Mouse (Mus musculus) liver, embryonic 11.5 days (tissue): ENCODE results near the gene Sun1. TPM values are rescaled to one million over a fixed set of nuclear protein-coding genes. Genes with fewer than 3 reads are reported as not detected.
A peak's percentile ranks its signal among the peaks of the same experiment; 100 is the strongest.

Source experiments
- ATAC-seq: fragments of 200-750 bp; cut with Nextera tagmentation; replicated peaks from 2 replicates; pipeline ENCODE4 v1.8.0; 2017; ENCODE audit warnings: moderate number of reproducible peaks, mild to moderate bottlenecking, moderate TSS enrichment, moderate library complexity; ENCODE audit not compliant: low FRiP score
- DNase-seq: peaks from one replicate; pipeline ENCODE4 v3.0.0-alpha.2; 2017; ENCODE audit warnings: low spot score
- H3K27ac ChIP-seq: fragments of 300-500 bp; sonication (generic); 2 replicates; pipeline ENCODE4 v1.5.1; 2014; ENCODE audit warnings: mild to moderate bottlenecking, low read depth, low read length, control low read depth
- H3K27me3 ChIP-seq: fragments of 300-500 bp; sonication (generic); replicated peaks from 2 replicates; pipeline ENCODE4 v1.6.1; 2014; ENCODE audit warnings: low read length, mixed read lengths; ENCODE audit not compliant: control insufficient read depth, insufficient read depth
- H3K36me3 ChIP-seq: fragments of 300-500 bp; sonication (generic); 2 replicates; pipeline ENCODE4 v1.6.1; 2014; ENCODE audit warnings: mild to moderate bottlenecking, low read length, moderate library complexity, mixed read lengths; ENCODE audit not compliant: control insufficient read depth, insufficient read depth
- H3K4me1 ChIP-seq: fragments of 300-500 bp; sonication (generic); replicated peaks from 2 replicates; pipeline ENCODE4 v1.6.1; 2014; ENCODE audit warnings: low read length, mixed read lengths; ENCODE audit not compliant: control insufficient read depth, insufficient read depth
- H3K4me2 ChIP-seq: fragments of 300-500 bp; sonication (generic); 2 replicates; pipeline ENCODE4 v1.6.1; 2014; ENCODE audit warnings: mild to moderate bottlenecking, control low read depth, moderate library complexity
- H3K4me3 ChIP-seq: fragments of 300-500 bp; sonication (generic); 2 replicates; pipeline ENCODE4 v1.5.1; 2014; ENCODE audit warnings: low read depth, low read length, control low read depth
- H3K9ac ChIP-seq: fragments of 300-500 bp; sonication (generic); 2 replicates; pipeline ENCODE4 v1.6.1; 2014; ENCODE audit warnings: low read depth, low read length, control low read depth
- H3K9me3 ChIP-seq: fragments of 300-500 bp; sonication (generic); 2 replicates; pipeline ENCODE4 v1.6.1; 2016; ENCODE audit warnings: low read length, inconsistent platforms, mixed read lengths; ENCODE audit not compliant: control insufficient read depth
- whole genome bisulfite sequencing: fragments of 180-500 bp; shearing (Covaris S2); extraction: QIAGEN DNeasy Blood & Tissue Kit; methylation state at CpG from one replicate; pipeline ENCODE4 v1.1.7; 2014; 5-methylcytosine and 5-hydroxymethylcytosine counted together
- polyA plus RNA-seq: library from polyadenylated mRNA; unstranded; fragments of >200 nt; fragmentation: Nextera tagmentation; extraction: Ambion mirVana; gene quantifications from 2 replicates; pipeline ENCODE4 v1.2.1, GENCODE M21; 2014

Sun1 gene
- polyA plus RNA-seq, 1 experiment from 2014 or later = 46.0 TPM

- H3K9me3 ChIP-seq = no peaks in the 10 kb centered on the region
- H3K27ac ChIP-seq = no peak overlapping the region
- H3K36me3 ChIP-seq = peaks cover 27% of the 10 kb centered on the region
- H3K4me3 ChIP-seq = no peak overlapping the region
- WGBS = 33% methylated on average over 11 of the region's 11 CpGs
- 0 out of 2 replicates have a peak, but pooled peaks cover 1% of the 10 kb centered on the region for H3K4me1 ChIP-seq
- H3K9ac ChIP-seq = no peak overlapping the region
- H3K27me3 ChIP-seq = no peaks in the 10 kb centered on the region
- peak; percentile 83 for ATAC-seq
- H3K4me2 ChIP-seq = no peak overlapping the region
- peak; percentile 69 for DNase-seq
Measured at GRCm38 (mm10) chr5:139178895-139179631, 21.4 kb upstream of the Sun1 start.

GRCm38 (mm10) chr5:139183131-139183530 is 17.3 kb upstream of the Sun1 start:
- no peak overlapping the region for H3K4me2 ChIP-seq
- peaks cover 33% of the 10 kb centered on the region for H3K36me3 ChIP-seq

GRCm38 (mm10) chr5:139183601-139184000 is 16.8 kb upstream of the Sun1 start:
- H3K9ac ChIP-seq = no peak overlapping the region
- H3K4me3 ChIP-seq = no peak overlapping the region
- H3K4me2 ChIP-seq = no peak overlapping the region
- ATAC-seq (no peak), DNase-seq (no peak)
- no peaks in the 10 kb centered on the region for H3K9me3 ChIP-seq
- H3K27me3 ChIP-seq = no peaks in the 10 kb centered on the region
- no peak overlapping the region for H3K27ac ChIP-seq
- H3K36me3 ChIP-seq = peaks cover 30% of the 10 kb centered on the region
- H3K4me1 ChIP-seq = no peaks in the 10 kb centered on the region
- 89% methylated on average over 9 of the region's 9 CpGs for WGBS

More at GRCm38 (mm10) chr5:139183131-139183530, 17.3 kb upstream of the Sun1 start:
- H3K9ac ChIP-seq = no peak overlapping the region
- no peak overlapping the region for H3K4me3 ChIP-seq
- H3K9me3 ChIP-seq = no peaks in the 10 kb centered on the region
- no peaks in the 10 kb centered on the region for H3K4me1 ChIP-seq
- ATAC-seq (no peak), DNase-seq (no peak)
- no peaks in the 10 kb centered on the region for H3K27me3 ChIP-seq
- no peak overlapping the region for H3K27ac ChIP-seq
- 80% methylated on average over 2 of the region's 2 CpGs for WGBS

GRCm38 (mm10) chr5:139184897-139185296 is 15.5 kb upstream of the Sun1 start:
- Histone ChIP-seq H3K27ac (no peak overlapping the region), H3K9ac (no peak overlapping the region), H3K4me2 (no peak overlapping the region), H3K4me3 (no peak overlapping the region), H3K36me3 (peaks cover 27% of the 10 kb centered on the region), H3K9me3 (no peaks in the 10 kb centered on the region), H3K27me3 (no peaks in the 10 kb centered on the region), H3K4me1 (no peaks in the 10 kb centered on the region)
- ATAC-seq (no peak), DNase-seq (no peak)
- 85% methylated on average over 4 of the region's 4 CpGs for WGBS

GRCm38 (mm10) chr5:139189726-139190125 is 10.7 kb upstream of the Sun1 start:
- H3K36me3 ChIP-seq = peaks cover 13% of the 10 kb centered on the region; the same call in 1 of the 2 replicates
- no peak for ATAC-seq
- H3K27me3 ChIP-seq = no peaks in the 10 kb centered on the region
- no peak overlapping the region for H3K4me2 ChIP-seq
- no peaks in the 10 kb centered on the region for H3K4me1 ChIP-seq
- no peak overlapping the region for H3K4me3 ChIP-seq
- 92% methylated on average over 5 of the region's 5 CpGs for WGBS
- H3K9ac ChIP-seq = no peak overlapping the region
- H3K9me3 ChIP-seq = no peaks in the 10 kb centered on the region
- DNase-seq = no peak
- no peak overlapping the region for H3K27ac ChIP-seq

- H3K27me3 ChIP-seq = no peaks in the 10 kb centered on the region
- DNase-seq = no peak
- WGBS = 68% methylated on average over 5 of the region's 5 CpGs
Measured at GRCm38 (mm10) chr5:139190958-139191357, 9.5 kb upstream of the Sun1 start.

GRCm38 (mm10) chr5:139198779-139199178 is 1.7 kb upstream of the Sun1 start:
- Histone ChIP-seq H3K9me3 (no peaks in the 10 kb centered on the region), H3K36me3 (no peaks in the 10 kb centered on the region), H3K9ac (no peak overlapping the region), H3K27me3 (no peaks in the 10 kb centered on the region), H3K4me1 (peaks cover 31% of the 10 kb centered on the region), H3K27ac (peak overlapping the region; percentile 92), H3K4me2 (no peak overlapping the region), H3K4me3 (no peak overlapping the region)
- ATAC-seq = no peak
- no peak for DNase-seq
- WGBS = 79% methylated on average over 3 of the region's 3 CpGs

More at GRCm38 (mm10) chr5:139190958-139191357, 9.5 kb upstream of the Sun1 start:
- H3K36me3 ChIP-seq = peaks cover 8% of the 10 kb centered on the region; the same call in 1 of the 2 replicates
- no peak overlapping the region for H3K4me3 ChIP-seq
- no peak overlapping the region for H3K27ac ChIP-seq
- H3K9me3 ChIP-seq = no peaks in the 10 kb centered on the region
- ATAC-seq = no peak
- no peak overlapping the region for H3K9ac ChIP-seq
- no peaks in the 10 kb centered on the region for H3K4me1 ChIP-seq
- no peak overlapping the region for H3K4me2 ChIP-seq

- WGBS = 30% methylated on average over 2 of the region's 2 CpGs
- Histone ChIP-seq H3K4me1 (peaks cover 33% of the 10 kb centered on the region), H3K9me3 (no peaks in the 10 kb centered on the region), H3K27me3 (no peaks in the 10 kb centered on the region), H3K4me3 (peak overlapping the region; percentile 96), H3K36me3 (no peaks in the 10 kb centered on the region), H3K4me2 (peak overlapping the region; percentile 93), H3K9ac (peak overlapping the region; percentile 79), H3K27ac (peak overlapping the region; percentile 92)
- ATAC-seq = no peak
- no peak for DNase-seq
Measured at GRCm38 (mm10) chr5:139199636-139199994, 822 bp upstream of the Sun1 start.
